Mouse (Mus musculus) brain, embryonic 14.5 days (tissue): ENCODE results near the gene Ccnl1.

ENCODE experiments used
- CTCF ChIP-seq: fragments of 200-500 bp; IDR thresholded peaks from 2 replicates; pipeline ENCODE4 v1.5.1; 2012; ENCODE audit warnings: inconsistent platforms, mild to moderate bottlenecking, moderate library complexity, borderline replicate concordance; ENCODE audit not compliant: insufficient read depth, insufficient read length; ENCODE audit errors: extremely low read depth
- POLR2A ChIP-seq: fragments of 200-500 bp; IDR thresholded peaks from 2 replicates; pipeline ENCODE4 v1.6.1; 2012; ENCODE audit warnings: mild to moderate bottlenecking, inconsistent platforms, borderline replicate concordance; ENCODE audit not compliant: poor library complexity, insufficient read depth, insufficient read length, severe bottlenecking; ENCODE audit errors: extremely low read depth

- TF ChIP-seq CTCF (no peak), POLR2A (no peak)
Observed at GRCm38 (mm10) chr3:65904106-65904505, 53.9 kb downstream of the Ccnl1 start.
